Mouse (Mus musculus): ENCODE measurements around the gene Noto. TPM values are rescaled to one million over a fixed set of nuclear protein-coding genes. Genes with fewer than 3 reads are reported as not detected.

Gene Noto
- not detected for polyA plus RNA-seq (2017; shearing (Covaris generic))

GRCm38 (mm10) chr6:85423836-85424379 lies at the start of gene Noto:
Gene Noto, plus strand, starts transcription at chr6:85423886.

GRCm38 (mm10) chr6:85373951-85374733 lies 49.5 kb upstream of the Noto start, which contains the start of gene Rab11fip5:
Gene Rab11fip5, minus strand, starts transcription at chr6:85374634.

DNA sequence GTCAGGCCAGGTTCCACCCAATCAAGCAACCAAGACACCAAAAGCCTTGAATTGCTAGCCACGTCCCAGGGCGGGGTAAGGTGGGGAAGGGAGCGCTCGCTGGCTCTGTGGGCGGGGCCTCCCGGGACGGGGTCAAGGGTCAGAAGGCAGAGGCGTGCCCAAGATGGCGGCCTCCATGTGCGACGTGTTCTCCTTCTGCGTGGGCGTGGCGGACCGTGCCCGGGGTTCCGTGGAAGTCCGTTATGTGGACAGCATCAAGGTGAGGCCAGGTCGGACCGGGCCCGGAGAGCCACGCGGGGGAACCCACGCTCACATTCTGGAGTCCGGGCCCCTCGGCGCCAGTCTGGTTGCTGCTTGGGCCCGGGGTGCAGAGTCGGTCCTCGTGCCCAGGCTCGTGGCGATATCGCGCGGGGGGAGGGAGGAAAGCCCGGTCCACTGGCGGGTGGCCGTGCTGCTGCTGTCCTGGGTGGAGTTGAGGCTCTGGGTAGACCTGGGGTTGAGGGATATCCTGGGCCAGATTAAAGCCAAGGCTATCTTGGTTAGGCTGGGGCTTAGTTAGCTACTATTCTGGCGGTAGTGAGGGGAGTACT lies 8.3 kb downstream of the Noto start, which contains the start of gene Smyd5:
Gene Smyd5, plus strand, starts transcription at position 148 of the 590 bp plus-strand sequence.

DNA sequence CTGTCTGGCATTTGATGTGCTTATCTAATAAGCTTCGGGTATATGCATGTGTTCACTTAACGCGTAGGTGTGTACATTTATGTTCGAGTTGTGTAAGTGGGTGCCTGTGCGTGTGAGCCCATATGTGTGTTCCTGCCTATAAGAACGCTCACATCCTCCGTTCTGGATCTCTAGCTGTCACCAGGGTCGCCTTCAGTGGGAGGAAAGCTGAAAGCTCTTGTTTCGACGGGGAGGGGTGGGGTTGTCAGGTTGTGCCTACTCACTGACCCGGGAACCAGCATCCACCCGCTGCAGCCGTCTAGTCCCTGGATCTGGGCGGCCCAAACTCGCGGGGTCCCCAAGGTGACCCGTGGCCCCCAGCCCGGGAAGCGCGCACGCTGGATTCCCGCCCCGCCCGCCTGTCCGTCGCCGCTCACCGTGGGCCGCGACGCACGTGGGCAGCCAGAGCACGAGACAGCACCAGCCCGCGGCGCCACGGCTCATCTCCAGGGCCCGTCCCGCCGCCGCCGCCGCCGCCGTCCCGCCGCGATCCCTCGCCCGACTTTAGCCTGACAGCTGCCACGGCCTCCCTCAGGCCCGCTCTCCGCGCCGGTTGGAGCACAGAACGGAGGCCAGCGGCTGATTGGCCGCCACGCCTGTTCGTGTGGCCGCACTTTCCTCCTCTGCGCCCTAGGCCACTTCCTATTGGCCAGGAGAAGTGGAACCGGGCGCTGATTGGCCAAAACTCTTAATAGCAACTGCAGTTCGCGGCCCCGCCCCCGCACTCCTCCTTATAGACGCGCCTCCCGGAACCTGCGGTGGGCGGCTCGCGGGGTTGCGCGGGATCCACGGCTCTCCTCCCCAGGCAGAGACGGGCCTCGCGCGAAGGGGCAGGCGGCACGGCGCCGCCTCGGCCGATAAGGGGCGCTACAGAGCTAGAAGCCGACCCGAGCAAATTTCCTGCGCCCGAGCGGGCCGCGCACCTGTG lies 27.3 kb downstream of the Noto start, which contains the start of gene Cct7:
Gene Cct7, plus strand, starts transcription at position 818 of the 967 bp plus-strand sequence.

DNA sequence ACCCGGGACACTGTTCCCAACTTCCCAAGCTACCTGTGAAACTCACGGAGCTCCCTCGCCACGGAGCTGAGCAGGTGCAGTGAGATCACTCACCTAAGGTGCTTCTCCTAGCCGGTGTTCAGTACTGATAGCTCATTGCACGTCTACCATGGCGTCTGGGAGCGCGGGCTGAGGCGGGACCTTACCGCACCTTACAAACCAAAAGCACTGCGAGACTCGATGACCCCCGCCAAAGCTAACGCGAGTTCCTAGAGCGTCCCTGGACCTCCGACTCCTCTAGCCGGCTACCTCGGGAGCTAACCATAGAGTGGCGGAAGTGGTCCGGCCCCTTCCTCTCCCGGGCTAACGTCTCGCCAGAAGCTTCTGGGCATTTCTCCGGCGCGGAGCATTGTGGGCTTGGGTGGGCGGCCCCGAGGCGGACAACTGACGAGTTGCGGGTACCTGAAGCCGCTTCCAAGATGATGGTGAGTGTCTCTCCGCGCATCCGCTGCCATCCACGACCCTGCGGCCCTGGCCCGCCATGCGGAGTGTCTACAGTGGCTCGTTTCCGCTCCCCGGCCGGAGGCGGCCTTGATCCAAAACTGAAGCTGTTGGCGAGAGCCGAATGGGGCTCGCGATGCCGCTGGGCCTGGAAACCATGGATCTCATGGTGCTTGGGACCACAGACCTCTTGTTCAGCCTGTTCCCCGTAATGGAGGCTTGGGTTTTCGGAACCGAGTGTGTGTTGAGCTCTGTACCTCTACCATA lies 28.2 kb downstream of the Noto start, which contains the start of gene Pradc1:
Gene Pradc1, minus strand, starts transcription at position 307 of the 747 bp plus-strand sequence.

Other genes with a start within 250 kb of the Noto start
- gene Emx1, start 236.4 kb upstream of the Noto start, polyA plus RNA-seq (2017; shearing (Covaris generic)), result not detected
- 0.34 TPM for gene Sfxn5, start 90.5 kb upstream of the Noto start, polyA plus RNA-seq (2017; shearing (Covaris generic))
- 0.34 TPM for gene Rab11fip5, start 49.3 kb upstream of the Noto start, polyA plus RNA-seq (2017; shearing (Covaris generic))
- gene Smyd5, start 8.1 kb downstream of the Noto start, polyA plus RNA-seq (2017; shearing (Covaris generic)), result 52.4 TPM
- gene Cct7, start 27.6 kb downstream of the Noto start, polyA plus RNA-seq (2017; shearing (Covaris generic)), result 347 TPM
- 19.2 TPM for gene Pradc1, start 28.1 kb downstream of the Noto start, polyA plus RNA-seq (2017; shearing (Covaris generic))
- gene Fbxo41, start 79.1 kb downstream of the Noto start, polyA plus RNA-seq (2017; shearing (Covaris generic)), result 0.13 TPM
- gene Egr4, start 89.7 kb downstream of the Noto start, polyA plus RNA-seq (2017; shearing (Covaris generic)), result not detected
- 2.3 TPM for gene Alms1, start 163.6 kb downstream of the Noto start, polyA plus RNA-seq (2017; shearing (Covaris generic))

Measured in activated CD4-positive, CD25-positive, alpha-beta regulatory T cell, adult 9 weeks (primary cell).